Comparison of ENCODE assay signal across 24 mouse cellular contexts in genomic region chr10:80252493-80253274, GRCm38 (mm10). TPM values are rescaled to one million over a fixed set of nuclear protein-coding genes. Genes with fewer than 3 reads are reported as not detected.
DNase-seq lines count a peak whose midpoint lies in the region; ATAC-seq and TF ChIP-seq lines count a peak whose summit lies in the region.
"Had no signal": no experiment of that assay in that cellular context is flagged by ENCODE, and none has a peak within 500 bp of the region (broad histone marks: within the 10 kb centered on the region; RNA-seq: fewer than 3 reads in every experiment).

No protein-coding gene starts in this region.

- H3K4me1 ChIP-seq in G1E (ENCODE audit: insufficient read depth, low read depth, low read length): peaks cover 68% of the 10 kb centered on the region

- no peaks in the 10 kb centered on the region; the same call in 1 of the 2 replicates for H3K27me3 ChIP-seq in G1E (ENCODE audit: insufficient read depth, low read length)
- H3K27me3 ChIP-seq: forebrain, embryonic 12.5 days; heart, embryonic 15.5 days; hindbrain, embryonic 13.5 days; kidney, embryonic 15.5 days; limb, embryonic 13.5 days; liver, embryonic 12.5 days; midbrain, embryonic 15.5 days had no signal

- no peaks in the 10 kb centered on the region for H3K9me3 ChIP-seq in G1E (replicated peaks)
- H3K9me3 ChIP-seq: forebrain, embryonic 12.5 days; heart, embryonic 15.5 days; hindbrain, embryonic 13.5 days; kidney, embryonic 15.5 days; limb, embryonic 13.5 days; liver, embryonic 12.5 days; midbrain, embryonic 15.5 days had no signal

- no peak for TF ChIP-seq CTCF in G1E (IDR thresholded peaks at IDR 0.05; ENCODE audit: low read depth, low read length)

- no peak for ATAC-seq in G1E (ENCODE audit: extremely low read depth, insufficient number of reproducible peaks, low FRiP score, poor library complexity, severe bottlenecking)
- ATAC-seq: CD4-positive, CD25-positive, alpha-beta regulatory T cell, adult 4 months; liver, embryonic 12.5 days; midbrain, embryonic 15.5 days had no signal

- H3K4me3 ChIP-seq in G1E (ENCODE audit: low read depth, low read length): peak overlapping the region; percentile 28; the same call in 1 of the 2 replicates
- H3K4me3 ChIP-seq: forebrain, embryonic 12.5 days; heart, embryonic 15.5 days; hindbrain, embryonic 13.5 days; kidney, embryonic 15.5 days; limb, embryonic 13.5 days; liver, embryonic 12.5 days; midbrain, embryonic 15.5 days had no signal

- DNase-seq in gastrocnemius, adult 18-20 months (ENCODE audit: low spot score): peak; percentile 50
- DNase-seq in gastrocnemius, postnatal 4 days (ENCODE audit: low spot score in 2 of 2): no peak
- peak; percentile 42 for DNase-seq in heart, adult 8-10 months (ENCODE audit: low spot score)
- DNase-seq in heart, postnatal 36 days: no peak
- no peak for DNase-seq in G1E (ENCODE audit: low spot score)
- DNase-seq in heart, postnatal 10 days: peak; percentile 67 to 76
- DNase-seq in frontal cortex, postnatal 10 days (ENCODE audit: low spot score in 2 of 2): no peak
- DNase-seq: adrenal gland, postnatal 25 days; cerebellum, postnatal 10 days; kidney, adult 11 months; kidney, postnatal 36 days; layer of hippocampus, adult 9-11 months; lung, adult 18-20 months; lung, postnatal 10 days; right cerebral cortex, postnatal 14 days; spleen, adult 18-20 months had no signal

- intact Hi-C loops in heart, postnatal 36 days (cut with DNase I): no loop called here
- intact Hi-C loops in heart, postnatal 10 days (cut with DNase I): no loop called here

- H3K36me3 ChIP-seq in G1E (replicated peaks): peaks cover 77% of the 10 kb centered on the region

RNA-seq across cellular contexts. Expression of gene Ndufs7, which starts 3.8 kb away (rescaled TPM):
- total RNA-seq in gastrocnemius, adult 18-20 months (2021): 100 to 1,000 TPM; 578 to 613 TPM
- total RNA-seq in gastrocnemius, postnatal 4 days (2021): 100 to 1,000 TPM; 327 to 331 TPM
- total RNA-seq in heart, adult 8-10 months (2022): 1,000 to 10,000 TPM in 3 of 4 experiments, 100 to 1,000 TPM in 1; 949 to 1,112 (median 1,023) TPM
- total RNA-seq in heart, postnatal 36 days (2021): 100 to 1,000 TPM; 962 to 997 TPM
- 246 and 251 TPM in 2 replicates for total RNA-seq in G1E (2014; fragmentation: Nextera tagmentation)
- 152 and 156 TPM in 2 replicates for total RNA-seq in G1E (2017)
- 222 and 257 TPM in 2 replicates for polyA plus RNA-seq in G1E (2012)
- 100 to 1,000 TPM; 609 to 639 TPM for total RNA-seq in heart, postnatal 10 days (2021)

RNA-seq across cellular contexts. Expression of gene Gamt, which starts 8.1 kb away (rescaled TPM):
- total RNA-seq in gastrocnemius, adult 18-20 months (2021): 10 to 100 TPM; 27.4 to 28.7 TPM
- 100 to 1,000 TPM; 446 to 545 TPM for total RNA-seq in gastrocnemius, postnatal 4 days (2021)
- 10 to 100 TPM; 10.3 to 17.1 (median 14.7) TPM for total RNA-seq in heart, adult 8-10 months (2022)
- 10 to 100 TPM in 1 of 2 experiments, 1 to 10 TPM in 1; 8.9 to 12.0 TPM for total RNA-seq in heart, postnatal 36 days (2021)
- total RNA-seq in G1E (2014; fragmentation: Nextera tagmentation) (not detected in 2 replicates), G1E (2017) (0.17 TPM in 1 of 2 replicates, not detected in the other)
- polyA plus RNA-seq in G1E (2012): 0.18 TPM in 1 of 2 replicates, not detected in the other
- total RNA-seq in heart, postnatal 10 days (2021): 10 to 100 TPM; 19.3 to 21.3 TPM

RNA-seq across cellular contexts. Expression of gene Dazap1, which starts 8.6 kb away (rescaled TPM):
- total RNA-seq in gastrocnemius, adult 18-20 months (2021): 10 to 100 TPM; 34.2 to 38.8 TPM
- total RNA-seq in gastrocnemius, postnatal 4 days (2021): 100 to 1,000 TPM in 1 of 2 experiments, 10 to 100 TPM in 1; 98.9 to 112 TPM
- total RNA-seq in heart, adult 8-10 months (2022): 10 to 100 TPM; 49.2 to 62.8 (median 56.5) TPM
- 10 to 100 TPM; 57.7 to 58.5 TPM for total RNA-seq in heart, postnatal 36 days (2021)
- total RNA-seq in G1E (2014; fragmentation: Nextera tagmentation) (191 and 194 TPM in 2 replicates), G1E (2017) (136 and 151 TPM in 2 replicates)
- 533 and 565 TPM in 2 replicates for polyA plus RNA-seq in G1E (2012)
- total RNA-seq in heart, postnatal 10 days (2021): 10 to 100 TPM; 86.4 to 95.4 TPM

RNA-seq across cellular contexts. Expression of gene Mum1, which starts 26.4 kb away (rescaled TPM):
- 10 to 100 TPM; 13.8 to 13.9 TPM for total RNA-seq in gastrocnemius, adult 18-20 months (2021)
- total RNA-seq in gastrocnemius, postnatal 4 days (2021): 10 to 100 TPM; 61.3 to 61.5 TPM
- total RNA-seq in heart, adult 8-10 months (2022): 10 to 100 TPM; 10.5 to 16.3 (median 14.6) TPM
- 10 to 100 TPM; 13.1 to 15.3 TPM for total RNA-seq in heart, postnatal 36 days (2021)
- total RNA-seq in G1E (2014; fragmentation: Nextera tagmentation): 10.8 and 16.9 TPM in 2 replicates
- total RNA-seq in G1E (2017): 56.1 and 59.1 TPM in 2 replicates
- 32.3 and 36.2 TPM in 2 replicates for polyA plus RNA-seq in G1E (2012)
- 10 to 100 TPM; 20.3 to 23.1 TPM for total RNA-seq in heart, postnatal 10 days (2021)

RNA-seq across cellular contexts. Expression of gene Rps15, which starts 39.6 kb away (rescaled TPM):
- 100 to 1,000 TPM; 703 to 778 TPM for total RNA-seq in gastrocnemius, adult 18-20 months (2021)
- 1,000 to 10,000 TPM; 1,165 to 1,300 TPM for total RNA-seq in gastrocnemius, postnatal 4 days (2021)
- 100 to 1,000 TPM; 763 to 919 (median 846) TPM for total RNA-seq in heart, adult 8-10 months (2022)
- 100 to 1,000 TPM; 748 to 777 TPM for total RNA-seq in heart, postnatal 36 days (2021)
- total RNA-seq in G1E (2014; fragmentation: Nextera tagmentation) (2,952 and 3,110 TPM in 2 replicates), G1E (2017) (3,218 and 3,548 TPM in 2 replicates)
- polyA plus RNA-seq in G1E (2012): 11,196 and 11,583 TPM in 2 replicates
- total RNA-seq in heart, postnatal 10 days (2021): 100 to 1,000 TPM; 859 to 871 TPM

Comparison
In these comparisons a context has a peak if more than half of its experiments do, and no peak if none do; other contexts are left out.
1. DNase-seq: peak in gastrocnemius, adult 18-20 months (single experiment), heart, adult 8-10 months (single experiment) and heart, postnatal 10 days (2 of 2); none in gastrocnemius, postnatal 4 days (0 of 2), heart, postnatal 36 days (0 of 2), G1E (single experiment) and frontal cortex, postnatal 10 days (0 of 2).
2. RNA of gene Gamt, which starts 8.1 kb away (total RNA-seq): 446 to 545 TPM in gastrocnemius, postnatal 4 days; 27.4 to 28.7 TPM in gastrocnemius, adult 18-20 months, 19.3 to 21.3 TPM in heart, postnatal 10 days, 10.3 to 17.1 TPM in heart, adult 8-10 months, 8.9 to 12.0 TPM in heart, postnatal 36 days and 0.17 TPM in G1E; every median in the first group is over 10 times any median in the second.